Mouse (Mus musculus) C2C12 (cell line): Measurements from ENCODE around the gene Capg. TPM values are rescaled to one million over a fixed set of nuclear protein-coding genes. Genes with fewer than 3 reads are reported as not detected.

ENCODE experiments used
- H3K27me3 ChIP-seq: one replicate; pipeline ENCODE4 v1.6.1; 2011; ENCODE audit not compliant: control insufficient read depth, insufficient read depth, insufficient read length
- H3K36me3 ChIP-seq: one replicate; pipeline ENCODE4 v1.6.1; 2011; ENCODE audit not compliant: control insufficient read depth, insufficient read depth
- H3K4me3 ChIP-seq: one replicate; pipeline ENCODE4 v1.5.1; 2011; ENCODE audit warnings: mild to moderate bottlenecking, control low read depth; ENCODE audit not compliant: poor library complexity, insufficient read depth, severe bottlenecking
- H3K79me2 ChIP-seq: one replicate; pipeline ENCODE4 v1.6.1; 2011; ENCODE audit not compliant: control insufficient read depth, insufficient read depth
- H3K79me3 ChIP-seq: one replicate; pipeline ENCODE4 v1.6.1; 2011; ENCODE audit warnings: low read depth, control low read depth
- H3ac ChIP-seq: one replicate; pipeline ENCODE3; 2011; ENCODE audit warnings: low read depth; ENCODE audit not compliant: control insufficient read depth, insufficient read length
- CEBPB ChIP-seq: IDR thresholded peaks from one replicate; pipeline ENCODE4 v1.6.1; 2011; ENCODE audit warnings: low read depth, mild to moderate bottlenecking, control low read depth, moderate library complexity
- CTCF ChIP-seq: IDR thresholded peaks from one replicate; pipeline ENCODE4 v1.5.1; 2011; ENCODE audit not compliant: control insufficient read depth, insufficient read depth, insufficient read length
- FOSL1 ChIP-seq: IDR thresholded peaks from one replicate; pipeline ENCODE4 v1.8.0; 2011; ENCODE audit warnings: mild to moderate bottlenecking, low read length; ENCODE audit not compliant: poor library complexity, insufficient read depth, severe bottlenecking
- MAX ChIP-seq: IDR thresholded peaks from one replicate; pipeline ENCODE4 v1.6.1; 2011; ENCODE audit warnings: mild to moderate bottlenecking, control low read depth
- MYOD1 ChIP-seq: IDR thresholded peaks from one replicate; pipeline ENCODE4 v1.6.1; 2011; ENCODE audit warnings: low read depth; ENCODE audit not compliant: control insufficient read depth, insufficient read length
- MYOG ChIP-seq: IDR thresholded peaks from one replicate; pipeline ENCODE4 v1.6.1; 2011; ENCODE audit not compliant: control insufficient read depth, insufficient read length; ENCODE audit errors: extremely low read depth
- USF1 ChIP-seq: IDR thresholded peaks from one replicate; pipeline ENCODE4 v1.6.1; 2011; ENCODE audit warnings: low read depth, mild to moderate bottlenecking, control low read depth, moderate library complexity
- polyA plus RNA-seq: library from polyadenylated mRNA; unstranded; fragments of >200 nt; fragmentation: generic; extraction: Trizol; gene quantifications from one replicate; pipeline ENCODE4 v1.2.1, GENCODE M21; 2012; ENCODE audit warnings: missing spikeins

Gene Capg
- polyA plus RNA-seq, 1 experiment = 487 TPM

- Histone ChIP-seq H3K4me3 (no peak overlapping the region), H3K36me3 (no peaks in the 10 kb centered on the region), H3K79me2 (peaks cover 30% of the 10 kb centered on the region), H3ac (no peak overlapping the region), H3K79me3 (peaks cover 22% of the 10 kb centered on the region), H3K27me3 (no peaks in the 10 kb centered on the region)
- TF ChIP-seq MAX (no peak), USF1 (no peak), FOSL1 (no peak), MYOG (no peak), MYOD1 (no peak), CEBPB (no peak), CTCF (no peak)
Observed at GRCm38 (mm10) chr6:72547121-72547520, 2.9 kb downstream of the Capg start.

- no peak overlapping the region for H3ac ChIP-seq
- peaks cover 22% of the 10 kb centered on the region for H3K79me3 ChIP-seq
- peaks cover 33% of the 10 kb centered on the region for H3K79me2 ChIP-seq
- no peak overlapping the region for H3K4me3 ChIP-seq
- TF ChIP-seq CTCF = no peak
- no peak for TF ChIP-seq CEBPB
- TF ChIP-seq USF1 = no peak
- TF ChIP-seq MYOD1 = no peak
- TF ChIP-seq MAX = no peak
- H3K36me3 ChIP-seq = no peaks in the 10 kb centered on the region
- no peaks in the 10 kb centered on the region for H3K27me3 ChIP-seq
Observed at GRCm38 (mm10) chr6:72547862-72548261, 3.7 kb downstream of the Capg start.

DNA sequence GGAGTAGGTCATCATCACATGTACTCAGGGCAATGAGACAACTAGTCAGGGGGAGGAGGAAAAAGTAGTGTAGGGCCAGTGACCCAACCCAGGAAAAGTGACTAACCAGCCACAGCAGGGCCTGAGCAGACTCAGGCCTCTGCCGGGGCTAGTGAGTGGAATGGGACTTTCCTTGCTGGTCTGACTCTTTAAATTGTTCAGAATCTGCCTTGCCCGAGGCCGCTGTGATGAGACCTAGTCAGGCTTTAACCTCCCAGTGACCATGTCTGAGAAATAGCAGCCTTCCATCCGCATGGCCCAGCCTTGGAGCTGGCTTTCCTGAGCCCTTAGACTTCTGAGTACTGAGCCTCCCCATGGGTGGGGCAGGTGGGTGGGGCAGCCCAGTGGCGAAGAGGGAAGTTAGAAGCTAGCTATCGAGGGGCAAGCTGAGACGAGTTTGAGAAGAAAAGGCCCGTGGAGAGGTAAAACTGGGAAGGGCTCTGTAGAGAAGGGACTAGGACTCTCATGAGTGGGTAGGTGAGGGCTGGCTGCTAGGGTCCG is 4.9 kb downstream of the Capg start:
- Histone ChIP-seq H3K79me2 (peaks cover 46% of the 10 kb centered on the region), H3K4me3 (peak overlapping the region; percentile 43), H3K36me3 (no peaks in the 10 kb centered on the region), H3ac (peak overlapping the region; percentile 81), H3K27me3 (no peaks in the 10 kb centered on the region), H3K79me3 (peaks cover 28% of the 10 kb centered on the region)
- TF ChIP-seq MYOG (no peak), USF1 (peak; percentile 44)

GRCm38 (mm10) chr6:72550025-72550424 is 5.8 kb downstream of the Capg start:
- Histone ChIP-seq H3K27me3 (no peaks in the 10 kb centered on the region), H3K79me3 (peaks cover 30% of the 10 kb centered on the region), H3K79me2 (peaks cover 55% of the 10 kb centered on the region), H3ac (peak overlapping the region; percentile 81), H3K4me3 (peak overlapping the region; percentile 43), H3K36me3 (peaks cover 2% of the 10 kb centered on the region)
- TF ChIP-seq FOSL1 (no peak), CTCF (no peak), MAX (no peak), MYOD1 (no peak), CEBPB (no peak), USF1 (no peak), MYOG (no peak)

- H3ac ChIP-seq = peak overlapping the region; percentile 81
- H3K36me3 ChIP-seq = peaks cover 7% of the 10 kb centered on the region
- peaks cover 31% of the 10 kb centered on the region for H3K79me3 ChIP-seq
- H3K27me3 ChIP-seq = no peaks in the 10 kb centered on the region
- peaks cover 61% of the 10 kb centered on the region for H3K79me2 ChIP-seq
- TF ChIP-seq CTCF = no peak
- TF ChIP-seq CEBPB = no peak
- TF ChIP-seq MYOG = no peak
- TF ChIP-seq FOSL1 = no peak
- TF ChIP-seq USF1 = no peak
- H3K4me3 ChIP-seq = peak overlapping the region; percentile 43
Observed at GRCm38 (mm10) chr6:72550503-72551100, 6.4 kb downstream of the Capg start.

DNA sequence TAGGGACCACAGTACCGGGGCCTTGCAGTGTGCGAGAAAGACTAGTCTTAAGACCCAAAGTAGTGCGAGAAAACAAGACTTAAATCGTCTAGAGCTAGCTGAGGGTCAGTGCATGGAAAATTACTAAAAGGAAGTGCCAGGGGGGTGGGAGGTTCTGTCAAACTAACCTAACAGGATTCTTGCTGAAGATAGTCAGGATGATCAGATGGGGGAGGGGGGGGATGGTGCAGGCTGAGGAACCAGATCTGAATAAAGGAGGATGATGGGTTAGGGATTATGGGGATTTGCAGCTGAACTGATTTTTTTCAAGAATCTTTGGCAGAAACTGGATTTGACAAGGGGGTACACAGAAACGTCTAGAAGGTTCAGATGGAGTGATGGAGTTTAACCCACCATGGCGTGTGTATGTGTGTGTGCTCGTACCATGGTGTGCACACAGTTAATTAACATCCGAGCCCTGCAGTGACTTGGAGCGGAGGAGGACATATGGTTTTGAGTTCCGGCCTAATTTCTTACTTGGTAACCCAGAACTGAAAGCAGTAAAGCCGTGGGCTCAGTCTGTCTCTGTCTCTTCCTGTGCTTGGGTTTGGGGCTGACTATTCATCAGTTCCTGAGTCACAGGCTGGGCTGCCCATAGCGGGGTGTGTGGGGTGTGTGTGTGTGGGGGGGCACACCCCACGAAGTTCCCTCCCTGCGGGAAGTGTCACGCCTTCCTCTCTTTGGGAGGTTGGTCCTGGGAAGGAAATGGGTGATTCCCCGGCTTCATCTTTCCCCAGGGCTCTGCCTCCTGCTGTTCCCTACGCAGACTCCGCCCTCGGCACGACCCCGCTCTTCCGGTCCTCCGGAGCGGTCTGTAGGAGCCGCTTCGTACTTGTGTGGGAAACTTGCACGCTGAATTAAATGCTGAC is 8.2 kb downstream of the Capg start:
- no peaks in the 10 kb centered on the region for H3K27me3 ChIP-seq

More for the DNA sequence above, 8.2 kb downstream of the Capg start:
- H3K79me2 ChIP-seq = peaks cover 62% of the 10 kb centered on the region
- peaks cover 12% of the 10 kb centered on the region for H3K36me3 ChIP-seq
- H3ac ChIP-seq = peak overlapping the region; percentile 63
- TF ChIP-seq CEBPB (no peak), FOSL1 (no peak), MAX (peak; percentile 70)
- peak overlapping the region; percentile 19 for H3K4me3 ChIP-seq
- H3K79me3 ChIP-seq = peaks cover 31% of the 10 kb centered on the region
